Mouse (Mus musculus) neural tube, embryonic 11.5 days (tissue): Measurements from ENCODE around the gene Slc15a1. TPM values are rescaled to one million over a fixed set of nuclear protein-coding genes. Genes with fewer than 3 reads are reported as not detected.

Experiments
- ATAC-seq: fragments of 200-750 bp; cut with Nextera tagmentation; 2 replicates; pipeline ENCODE4 v1.8.0; 2017; ENCODE audit warnings: moderate number of reproducible peaks, mild to moderate bottlenecking, moderate TSS enrichment, moderate library complexity; ENCODE audit not compliant: insufficient read depth, low FRiP score, low TSS enrichment
- DNase-seq: peaks from one replicate; pipeline ENCODE4 v3.0.0-alpha.2; 2015; ENCODE audit warnings: low spot score
- H3K27ac ChIP-seq: fragments of 300-500 bp; sonication (generic); 2 replicates; pipeline ENCODE4 v1.5.1; 2014; ENCODE audit warnings: low read depth, mild to moderate bottlenecking, low read length
- H3K27me3 ChIP-seq: fragments of 300-500 bp; sonication (generic); 2 replicates; pipeline ENCODE4 v1.6.1; 2014; ENCODE audit warnings: mild to moderate bottlenecking, low read length, mixed read lengths; ENCODE audit not compliant: control insufficient read depth, insufficient read depth
- H3K36me3 ChIP-seq: fragments of 300-500 bp; sonication (generic); 2 replicates; pipeline ENCODE4 v1.6.1; 2014; ENCODE audit warnings: mild to moderate bottlenecking, low read length, moderate library complexity, mixed read lengths; ENCODE audit not compliant: control insufficient read depth, insufficient read depth
- H3K4me1 ChIP-seq: fragments of 300-500 bp; sonication (generic); 2 replicates; pipeline ENCODE4 v1.6.1; 2014; ENCODE audit warnings: low read length, mixed read lengths; ENCODE audit not compliant: control insufficient read depth, insufficient read depth
- H3K4me2 ChIP-seq: fragments of 300-500 bp; sonication (generic); 2 replicates; pipeline ENCODE4 v1.6.1; 2014; ENCODE audit warnings: low read depth, mild to moderate bottlenecking, moderate library complexity
- H3K4me3 ChIP-seq: fragments of 300-500 bp; sonication (generic); 2 replicates; pipeline ENCODE4 v1.5.1; 2014; ENCODE audit warnings: low read depth, low read length
- H3K9ac ChIP-seq: fragments of 300-500 bp; sonication (generic); 2 replicates; pipeline ENCODE4 v1.6.1; 2014; ENCODE audit warnings: mild to moderate bottlenecking, low read length
- H3K9me3 ChIP-seq: fragments of 300-500 bp; sonication (generic); 2 replicates; pipeline ENCODE4 v1.6.1; 2016; ENCODE audit warnings: low read length; ENCODE audit not compliant: control insufficient read depth
- WGBS: fragments of 180-500 bp; shearing (Covaris S2); extraction: QIAGEN DNeasy Blood & Tissue Kit; methylation state at CpG from one replicate; pipeline ENCODE4 v1.1.7; 2014; 5-methylcytosine and 5-hydroxymethylcytosine counted together
- polyA plus RNA-seq: library from polyadenylated mRNA; unstranded; fragments of >200 nt; fragmentation: Nextera tagmentation; extraction: Ambion mirVana; gene quantifications from 2 replicates; pipeline ENCODE4 v1.2.1, GENCODE M21; 2014

Gene Slc15a1
- polyA plus RNA-seq, 1 experiment from 2014 or later = not detected

GRCm38 (mm10) chr14:121482181-121482580, 22.9 kb downstream of the Slc15a1 start:
- DNase-seq (no peak), ATAC-seq (no peak)
- Histone ChIP-seq H3K9me3 (no peaks in the 10 kb centered on the region), H3K27me3 (no peaks in the 10 kb centered on the region), H3K4me3 (no peak overlapping the region), H3K27ac (no peak overlapping the region), H3K9ac (no peak overlapping the region), H3K4me1 (no peaks in the 10 kb centered on the region), H3K4me2 (no peak overlapping the region), H3K36me3 (no peaks in the 10 kb centered on the region)
- 76% methylated on average over 7 of the region's 7 CpGs for WGBS

- ATAC-seq (no peak), DNase-seq (no peak)
- H3K27me3 ChIP-seq = no peaks in the 10 kb centered on the region
- H3K27ac ChIP-seq = no peak overlapping the region
- no peak overlapping the region for H3K4me2 ChIP-seq
- H3K9ac ChIP-seq = no peak overlapping the region
- no peaks in the 10 kb centered on the region for H3K36me3 ChIP-seq
- no peaks in the 10 kb centered on the region for H3K9me3 ChIP-seq
- no peak overlapping the region for H3K4me3 ChIP-seq
- H3K4me1 ChIP-seq = no peaks in the 10 kb centered on the region
- 84% methylated on average over 2 of the region's 2 CpGs for WGBS
Observed at GRCm38 (mm10) chr14:121481591-121481990, 23.5 kb downstream of the Slc15a1 start.

- no peak overlapping the region for H3K9ac ChIP-seq
- 87% methylated on average over 3 of the region's 3 CpGs for WGBS
- no peaks in the 10 kb centered on the region for H3K27me3 ChIP-seq
- DNase-seq = no peak
- H3K27ac ChIP-seq = no peak overlapping the region
- H3K9me3 ChIP-seq = no peaks in the 10 kb centered on the region
- ATAC-seq = no peak
- H3K4me2 ChIP-seq = no peak overlapping the region
- H3K36me3 ChIP-seq = no peaks in the 10 kb centered on the region
- H3K4me3 ChIP-seq = no peak overlapping the region
- no peaks in the 10 kb centered on the region for H3K4me1 ChIP-seq
Observed at GRCm38 (mm10) chr14:121479096-121479495, 26.0 kb downstream of the Slc15a1 start.

- 88% methylated on average over 14 of the region's 14 CpGs for WGBS
- ATAC-seq (no peak), DNase-seq (no peak)
- no peaks in the 10 kb centered on the region for H3K27me3 ChIP-seq
- no peak overlapping the region for H3K27ac ChIP-seq
- H3K9me3 ChIP-seq = no peaks in the 10 kb centered on the region
- H3K4me1 ChIP-seq = no peaks in the 10 kb centered on the region
- H3K36me3 ChIP-seq = no peaks in the 10 kb centered on the region
- no peak overlapping the region for H3K4me2 ChIP-seq
- H3K9ac ChIP-seq = no peak overlapping the region
- no peak overlapping the region for H3K4me3 ChIP-seq
Observed at GRCm38 (mm10) chr14:121477925-121478693, 26.9 kb downstream of the Slc15a1 start.

- WGBS = 74% methylated on average over 4 of the region's 4 CpGs
- DNase-seq (no peak), ATAC-seq (no peak)
- Histone ChIP-seq H3K36me3 (no peaks in the 10 kb centered on the region), H3K4me2 (no peak overlapping the region), H3K4me1 (no peaks in the 10 kb centered on the region), H3K4me3 (no peak overlapping the region), H3K9ac (no peak overlapping the region), H3K27me3 (no peaks in the 10 kb centered on the region), H3K9me3 (no peaks in the 10 kb centered on the region), H3K27ac (no peak overlapping the region)
Observed at GRCm38 (mm10) chr14:121473869-121474268, 31.2 kb downstream of the Slc15a1 start.

GRCm38 (mm10) chr14:121471545-121472121, 33.4 kb downstream of the Slc15a1 start:
- 85% methylated on average over 11 of the region's 11 CpGs for WGBS
- ATAC-seq = no peak
- DNase-seq = no peak
- Histone ChIP-seq H3K27ac (no peak overlapping the region), H3K27me3 (no peaks in the 10 kb centered on the region), H3K9me3 (no peaks in the 10 kb centered on the region), H3K36me3 (no peaks in the 10 kb centered on the region), H3K4me3 (no peak overlapping the region), H3K4me2 (no peak overlapping the region), H3K9ac (no peak overlapping the region), H3K4me1 (no peaks in the 10 kb centered on the region)

- DNase-seq (no peak), ATAC-seq (no peak)
- Histone ChIP-seq H3K9ac (no peak overlapping the region), H3K9me3 (no peaks in the 10 kb centered on the region), H3K4me2 (no peak overlapping the region), H3K4me1 (no peaks in the 10 kb centered on the region), H3K27ac (no peak overlapping the region), H3K36me3 (no peaks in the 10 kb centered on the region), H3K4me3 (no peak overlapping the region), H3K27me3 (no peaks in the 10 kb centered on the region)
Observed at GRCm38 (mm10) chr14:121469601-121470000, 35.5 kb downstream of the Slc15a1 start.

- DNase-seq (no peak), ATAC-seq (no peak)
- WGBS = 91% methylated on average over 6 of the region's 6 CpGs
- no peak overlapping the region for H3K9ac ChIP-seq
- no peak overlapping the region for H3K27ac ChIP-seq
- H3K36me3 ChIP-seq = no peaks in the 10 kb centered on the region
- H3K27me3 ChIP-seq = no peaks in the 10 kb centered on the region
- no peaks in the 10 kb centered on the region for H3K4me1 ChIP-seq
- no peak overlapping the region for H3K4me2 ChIP-seq
- no peaks in the 10 kb centered on the region for H3K9me3 ChIP-seq
- no peak overlapping the region for H3K4me3 ChIP-seq
Observed at GRCm38 (mm10) chr14:121467646-121468045, 37.4 kb downstream of the Slc15a1 start.

- WGBS = 89% methylated on average over 4 of the region's 4 CpGs
- DNase-seq = no peak
- Histone ChIP-seq H3K4me2 (no peak overlapping the region), H3K27me3 (no peaks in the 10 kb centered on the region), H3K9ac (no peak overlapping the region), H3K9me3 (no peaks in the 10 kb centered on the region), H3K4me1 (no peaks in the 10 kb centered on the region), H3K36me3 (no peaks in the 10 kb centered on the region), H3K4me3 (no peak overlapping the region), H3K27ac (no peak overlapping the region)
- no peak for ATAC-seq
Observed at GRCm38 (mm10) chr14:121466501-121466900, 38.6 kb downstream of the Slc15a1 start.
